Mouse (Mus musculus) inflammation-experienced regulatory T-cells, adult 6 months (primary cell): ENCODE data around the gene Dynll1. TPM values are rescaled to one million over a fixed set of nuclear protein-coding genes. Genes with fewer than 3 reads are reported as not detected.

Experiments used
- ATAC-seq: one replicate; pipeline ENCODE4 v1.8.0; 2017
- polyA plus RNA-seq, 3 experiments: library from polyadenylated mRNA; unstranded; fragments of 100-300 nt; shearing (Covaris generic); gene quantifications; one replicate each; pipeline ENCODE4 v1.2.1; 2017

Gene Dynll1
- polyA plus RNA-seq, 3 experiments from 2014 or later = 360 to 571 (median 381) TPM

GRCm38 (mm10) chr5:115266787-115267468, 33.9 kb downstream of the Dynll1 start:
- no peak for ATAC-seq

DNA sequence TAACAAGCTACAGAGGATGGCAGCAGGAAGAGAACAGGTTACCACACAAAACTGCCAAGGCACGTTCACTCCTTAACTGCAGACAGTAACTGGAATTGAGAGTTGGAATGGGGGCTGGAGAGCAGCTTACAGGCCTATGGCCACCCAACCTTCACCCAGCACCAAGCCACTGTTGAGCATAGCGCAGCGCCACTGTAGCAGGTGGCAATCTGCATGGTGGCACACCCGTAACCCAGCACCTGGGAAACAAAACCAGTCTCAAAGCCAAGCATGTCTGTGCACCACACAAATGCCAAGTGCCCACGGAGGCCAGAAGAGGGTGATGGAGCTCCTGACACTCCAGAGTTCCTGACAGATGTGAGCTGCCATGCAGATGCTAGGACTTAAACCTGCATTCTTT, 34.5 kb downstream of the Dynll1 start:
- no peak for ATAC-seq

GRCm38 (mm10) chr5:115262502-115263291, 38.1 kb downstream of the Dynll1 start:
- no peak for ATAC-seq

DNA sequence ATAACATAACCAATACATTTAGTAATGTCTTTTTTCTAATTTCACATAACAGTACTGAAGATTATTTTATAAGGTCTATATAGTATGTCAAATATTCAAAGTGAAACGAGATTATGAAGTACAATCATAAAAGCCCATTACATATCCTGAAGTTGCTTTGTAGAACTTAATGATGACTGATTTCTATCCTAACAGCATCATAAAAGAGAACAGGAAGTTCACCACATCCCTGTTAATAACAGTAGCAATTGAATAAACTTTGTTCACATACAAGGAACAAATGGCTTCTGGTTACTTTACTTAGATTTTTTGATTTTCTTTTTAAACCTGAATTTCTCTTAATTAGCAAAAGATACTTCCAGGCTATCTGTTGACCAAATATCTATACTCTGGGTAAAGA, 38.9 kb downstream of the Dynll1 start:
- peak; percentile 79 for ATAC-seq

GRCm38 (mm10) chr5:115261141-115261540, 39.7 kb downstream of the Dynll1 start:
- no peak for ATAC-seq

- ATAC-seq = no peak
These were observed 40.4 kb downstream of the Dynll1 start for GRCm38 (mm10) chr5:115260356-115260755.

DNA sequence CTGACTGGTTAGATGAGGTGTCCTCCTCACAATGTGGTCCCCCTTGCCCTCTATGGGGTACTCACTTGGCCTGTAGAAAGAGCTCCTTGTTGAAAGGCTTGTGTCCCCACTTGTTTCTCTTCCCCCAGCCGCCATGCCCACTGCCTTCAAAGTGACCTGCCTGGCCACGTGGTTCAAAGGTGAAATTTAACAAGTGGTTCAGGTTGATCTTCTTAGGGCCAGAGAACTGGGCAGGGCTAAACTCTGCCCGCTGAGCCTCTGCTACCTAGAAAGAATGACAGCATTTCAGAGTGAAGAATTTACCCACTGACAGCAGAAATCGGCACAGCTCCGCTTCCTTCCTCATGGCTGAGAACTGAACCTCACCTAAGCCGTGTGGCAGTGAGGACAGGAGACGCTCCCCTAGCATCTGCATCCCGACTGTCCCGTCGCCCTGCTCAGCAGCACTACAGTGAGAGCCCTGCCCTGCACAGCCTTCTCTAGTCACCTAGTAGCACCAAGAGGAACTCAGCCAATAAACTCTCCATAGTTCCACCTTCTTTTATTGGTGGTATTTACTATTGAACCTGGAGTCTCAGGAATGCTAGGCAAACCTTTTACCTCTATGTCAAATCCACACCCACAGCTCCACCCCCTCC, 43.8 kb downstream of the Dynll1 start:
- no peak for ATAC-seq

DNA sequence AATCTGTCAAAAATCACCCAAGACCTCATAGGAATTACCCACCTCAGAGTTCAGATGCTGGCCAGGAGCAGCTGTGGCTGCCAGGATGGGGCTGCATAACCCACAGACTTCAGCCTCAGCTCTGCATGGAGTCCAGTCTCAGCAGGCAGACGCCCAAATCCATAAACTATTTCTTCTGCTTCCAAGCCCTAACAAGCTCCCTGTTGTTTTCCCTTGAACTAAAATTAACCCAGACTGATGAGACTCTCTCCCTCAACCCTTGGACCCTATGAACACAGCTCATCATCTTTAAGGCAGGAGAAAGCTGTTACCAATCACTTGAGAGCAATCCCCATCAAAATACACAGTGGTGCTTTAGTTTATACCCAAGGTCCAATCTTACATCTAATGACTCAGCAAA, 45.3 kb downstream of the Dynll1 start:
- no peak for ATAC-seq

Other genes with a start within 250 kb of the Dynll1 start
- 10 to 100 TPM; 14.8 to 23.2 (median 18.5) TPM for gene Gm10401, start 202.7 kb downstream of the Dynll1 start, polyA plus RNA-seq
- gene Acads, start 181.7 kb downstream of the Dynll1 start, polyA plus RNA-seq = 10 to 100 TPM; 11.3 to 20.2 (median 18.8) TPM
- 10 to 100 TPM; 15.9 to 27.8 (median 21.3) TPM for gene Unc119b, start 166.0 kb downstream of the Dynll1 start, polyA plus RNA-seq
- 10 to 100 TPM; 25.5 to 32.7 (median 30.3) TPM for gene Mlec, start 142.8 kb downstream of the Dynll1 start, polyA plus RNA-seq
- gene Cabp1, start 106.6 kb downstream of the Dynll1 start, polyA plus RNA-seq = not detected
- 100 to 1,000 TPM; 116 to 141 (median 122) TPM for gene Pop5, start 65.2 kb downstream of the Dynll1 start, polyA plus RNA-seq
- gene Rnf10, start 28.1 kb downstream of the Dynll1 start, polyA plus RNA-seq = 10 to 100 TPM; 29.8 to 37.7 (median 35.6) TPM
- gene Coq5, start 21.3 kb downstream of the Dynll1 start, polyA plus RNA-seq = 10 to 100 TPM; 26.0 to 35.4 (median 31.6) TPM
- 10 to 100 TPM; 15.7 to 26.8 (median 26.5) TPM for gene Srsf9, start 26.2 kb upstream of the Dynll1 start, polyA plus RNA-seq
- 10 to 100 TPM; 10.7 to 12.5 (median 11.3) TPM for gene Gatc, start 40.2 kb upstream of the Dynll1 start, polyA plus RNA-seq
- gene Triap1, start 40.2 kb upstream of the Dynll1 start, polyA plus RNA-seq = 10 to 100 TPM; 40.3 to 56.5 (median 51.5) TPM
- gene Cox6a1, start 48.0 kb upstream of the Dynll1 start, polyA plus RNA-seq = 100 to 1,000 TPM; 550 to 644 (median 560) TPM
- not detected for gene Msi1, start 128.6 kb upstream of the Dynll1 start, polyA plus RNA-seq
- not detected for gene Pla2g1b, start 165.3 kb upstream of the Dynll1 start, polyA plus RNA-seq
- 10 to 100 TPM; 12.0 to 18.5 (median 14.8) TPM for gene Sirt4, start 183.7 kb upstream of the Dynll1 start, polyA plus RNA-seq
- gene Pxn, start 205.7 kb upstream of the Dynll1 start, polyA plus RNA-seq = 10 to 100 TPM; 13.7 to 22.1 (median 16.7) TPM